Mouse (Mus musculus): Measurements from ENCODE around the gene Pi4ka.
A peak's percentile ranks its signal among the peaks of the same experiment; 100 is the strongest.
"Not testable (repeated sequence)": the region's sequence is repeated elsewhere in the genome, so short reads cannot be mapped to it uniquely, and the experiment has no call there.

Pi4ka gene

DNA sequence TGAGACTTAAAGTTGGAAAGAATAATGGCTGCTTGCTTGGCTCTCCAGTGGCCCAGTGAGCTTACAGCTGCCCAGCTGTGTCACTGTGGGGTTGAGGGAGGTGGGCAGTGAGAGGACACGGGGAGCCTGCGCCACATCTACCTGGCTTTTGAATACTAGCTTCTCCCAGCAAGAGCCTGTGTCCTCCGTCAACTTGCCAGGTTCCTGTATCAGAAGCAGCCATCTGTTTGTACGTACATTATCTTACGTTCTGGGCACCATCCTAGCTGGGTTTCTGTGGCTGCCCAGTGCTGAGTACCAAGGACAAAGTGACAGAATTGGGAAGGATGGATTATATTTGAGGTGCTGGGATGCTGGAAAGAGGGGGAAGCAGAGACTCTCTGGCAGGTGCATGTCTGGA is 136.2 kb downstream of the Pi4ka start:
- no peak for DNase-seq

DNA sequence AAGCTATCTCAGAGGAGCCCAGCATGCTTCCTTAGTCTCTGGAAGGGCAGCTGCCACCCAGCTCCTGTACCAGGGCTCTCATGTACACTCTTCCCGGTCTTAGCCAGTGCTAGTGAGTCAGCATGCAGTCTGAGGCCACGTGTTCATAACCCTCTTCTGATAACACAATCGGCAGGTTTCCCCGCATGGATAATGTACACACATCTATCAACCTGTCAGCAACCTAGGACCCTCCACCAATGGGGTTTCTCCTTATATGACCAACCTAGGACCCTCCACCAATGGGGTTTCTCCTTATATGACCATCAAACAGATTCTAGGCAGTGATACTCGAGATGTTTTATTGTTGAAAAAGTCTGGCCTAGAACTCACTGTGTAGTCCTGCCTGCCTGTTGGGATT is 138.2 kb downstream of the Pi4ka start:
- DNase-seq, result no peak

DNA sequence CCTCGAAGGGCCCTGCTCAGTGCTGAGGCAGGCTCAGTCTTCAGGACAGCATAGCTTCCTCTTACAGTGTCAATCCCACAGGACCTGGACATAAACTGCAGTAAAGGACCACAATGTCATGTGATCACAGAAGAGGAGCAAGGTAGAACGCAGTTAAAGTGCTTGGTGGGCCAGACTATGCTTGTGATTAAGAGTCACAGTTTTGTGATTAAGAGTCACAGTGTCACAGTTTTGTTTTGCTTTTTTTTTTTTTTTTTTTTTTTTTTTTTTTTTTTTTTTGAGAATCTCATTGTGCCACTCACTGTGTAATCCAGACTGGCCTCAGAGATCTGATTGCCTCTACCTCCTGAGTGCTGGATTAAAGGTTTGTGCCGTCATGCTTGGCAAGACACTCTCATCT is 140.0 kb downstream of the Pi4ka start:
- DNase-seq, result no peak

DNA sequence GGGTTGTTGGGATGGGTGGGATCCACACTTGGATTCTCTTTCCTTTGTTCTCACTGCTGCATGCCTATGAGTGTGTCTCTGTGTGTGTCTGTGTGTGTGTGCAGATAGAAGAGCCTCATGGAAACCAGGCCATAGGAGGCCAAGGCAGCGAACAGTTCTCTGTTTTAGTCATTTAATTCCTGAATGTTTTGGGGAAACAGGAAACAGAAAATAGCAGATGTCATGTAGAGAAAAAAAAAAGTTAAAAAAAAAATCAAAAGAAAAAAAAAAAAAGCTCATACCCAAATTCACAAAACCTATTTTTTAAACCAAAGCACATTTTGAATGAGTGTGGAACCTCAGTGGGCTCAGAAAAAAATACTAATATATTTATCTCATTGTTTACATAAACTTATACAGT is 144.8 kb downstream of the Pi4ka start:
- DNase-seq, result no peak

DNA sequence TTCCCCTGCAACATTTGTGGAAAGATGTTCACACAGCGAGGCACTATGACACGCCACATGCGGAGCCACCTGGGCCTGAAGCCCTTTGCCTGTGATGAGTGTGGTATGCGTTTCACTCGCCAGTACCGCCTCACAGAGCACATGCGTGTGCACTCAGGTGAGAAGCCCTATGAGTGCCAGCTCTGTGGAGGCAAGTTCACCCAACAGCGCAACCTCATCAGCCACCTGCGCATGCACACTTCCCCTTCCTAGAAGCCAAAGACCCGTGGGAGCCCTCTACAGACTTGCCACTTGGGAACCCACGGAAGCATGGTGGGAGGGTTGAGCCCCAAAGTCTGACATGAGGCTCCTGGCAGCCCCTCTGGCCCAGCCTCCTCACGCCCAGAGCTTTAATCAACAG is 147.2 kb downstream of the Pi4ka start:
- no peak for DNase-seq

DNA sequence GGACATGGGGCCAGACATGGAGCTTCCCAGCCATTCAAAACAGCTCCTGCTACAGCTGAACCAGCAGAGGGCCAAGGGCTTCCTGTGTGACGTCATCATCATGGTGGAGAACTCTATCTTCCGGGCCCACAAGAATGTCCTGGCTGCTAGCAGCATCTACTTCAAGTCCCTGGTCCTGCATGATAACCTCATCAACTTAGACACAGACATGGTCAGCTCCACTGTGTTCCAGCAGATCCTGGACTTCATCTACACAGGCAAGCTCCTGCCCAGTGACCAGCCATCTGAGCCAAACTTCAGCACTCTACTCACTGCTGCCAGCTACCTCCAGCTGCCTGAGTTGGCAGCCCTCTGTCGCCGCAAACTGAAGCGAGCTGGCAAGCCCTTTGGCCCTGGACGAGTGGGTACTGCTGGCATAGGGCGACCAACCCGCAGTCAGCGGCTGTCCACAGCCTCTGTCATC is 148.7 kb downstream of the Pi4ka start:
- DNase-seq, result no peak

DNA sequence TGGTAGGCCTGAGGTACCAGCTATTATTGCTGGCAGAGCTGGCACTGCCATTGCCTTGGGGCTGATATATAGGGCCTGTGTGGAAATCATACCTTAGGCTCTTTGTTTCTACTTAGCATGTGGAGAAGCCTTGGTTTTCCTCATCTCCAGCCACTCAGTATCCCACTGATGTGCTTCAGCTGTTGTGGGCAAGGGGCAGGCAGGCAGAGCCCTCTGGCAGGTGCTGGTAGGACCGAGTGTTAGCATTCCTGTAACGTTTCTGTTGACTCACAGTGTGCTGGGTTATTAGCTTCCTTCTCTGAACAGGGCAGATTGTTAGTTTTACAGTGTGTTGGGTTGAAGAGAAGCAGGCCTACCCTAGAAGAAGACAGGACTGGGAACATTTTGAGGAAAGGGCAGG is 150.8 kb downstream of the Pi4ka start:
- DNase-seq, result no peak

DNA sequence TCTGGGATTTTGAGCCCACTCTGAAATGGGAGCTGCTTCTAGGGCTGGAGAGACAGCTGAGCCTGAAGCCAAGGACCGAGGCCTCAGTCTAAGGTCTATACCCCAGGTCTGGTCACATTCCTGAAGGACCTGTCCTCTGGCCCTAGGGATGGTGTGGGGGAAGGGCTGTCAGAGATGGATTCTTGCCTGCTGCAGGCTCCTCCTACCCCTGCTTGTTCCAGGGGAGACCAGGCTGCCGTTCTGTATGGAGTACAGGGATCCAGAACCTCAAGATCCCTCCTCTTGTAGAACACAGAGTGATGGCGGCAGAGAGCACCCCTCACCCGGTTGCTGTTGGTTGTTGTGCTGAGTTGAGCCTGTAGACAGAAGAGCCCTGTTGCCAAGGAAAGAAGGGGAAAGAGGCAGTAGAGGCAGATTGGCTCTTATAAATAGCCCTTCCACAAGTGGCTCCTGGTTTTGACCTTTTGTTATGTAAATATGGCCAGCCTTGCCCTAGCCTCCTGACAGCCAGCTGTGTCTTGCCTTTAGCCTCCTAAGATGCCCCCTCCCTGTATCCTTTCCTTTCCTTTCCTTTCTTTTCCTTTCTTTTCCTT is 152.0 kb downstream of the Pi4ka start:
- no peak for DNase-seq

DNA sequence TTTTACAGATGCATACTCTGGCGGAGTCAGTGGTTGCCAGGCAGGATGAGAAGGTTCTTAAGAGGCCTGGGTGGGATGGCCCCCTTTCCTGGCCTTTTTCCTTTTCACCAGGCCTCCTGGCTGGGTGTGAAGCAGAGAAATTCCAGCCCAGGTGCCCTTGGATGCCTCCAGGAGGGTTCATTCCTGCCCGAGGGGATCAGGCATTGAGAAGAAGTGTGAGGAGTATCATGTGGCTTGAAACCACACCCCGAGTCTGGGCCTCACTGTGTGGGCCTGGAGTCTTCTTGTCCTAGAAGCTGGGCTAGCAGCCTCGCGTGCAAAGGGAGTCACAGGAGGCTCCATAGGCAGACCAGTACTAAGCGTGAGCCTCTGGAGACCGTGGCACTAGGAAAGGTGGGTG is 153.3 kb downstream of the Pi4ka start:
- no peak for DNase-seq

DNA sequence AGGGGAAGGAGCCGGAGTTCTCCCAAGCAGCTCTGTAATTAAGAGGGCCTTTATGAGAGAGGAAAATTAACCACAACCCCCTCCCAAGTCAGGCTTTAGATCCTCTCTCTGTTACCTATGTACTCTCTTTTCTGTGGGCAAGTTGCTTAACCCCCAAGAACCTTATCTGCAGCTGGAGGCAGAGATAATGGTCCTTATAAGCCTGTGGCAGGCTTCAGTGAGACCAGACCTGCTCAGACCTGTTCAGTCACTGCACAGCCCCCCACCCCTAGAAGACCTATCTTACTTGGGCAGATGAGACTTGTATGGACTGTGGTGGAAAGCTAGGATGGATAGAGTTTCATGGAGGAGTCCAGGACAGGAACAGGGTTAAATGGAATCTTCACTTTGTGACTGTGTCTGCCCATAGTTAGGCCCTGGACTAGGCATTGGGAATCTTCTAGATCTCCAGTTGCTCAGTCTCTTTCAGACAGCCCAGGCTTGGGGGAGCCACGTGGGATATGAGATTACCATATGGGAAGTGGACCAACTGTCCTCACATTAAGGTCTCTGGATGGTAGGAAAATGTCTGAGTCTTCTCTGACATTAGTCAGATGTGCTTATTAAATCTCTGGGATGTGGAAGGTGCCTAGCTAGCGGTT is 153.9 kb downstream of the Pi4ka start:
- no peak for DNase-seq

DNA sequence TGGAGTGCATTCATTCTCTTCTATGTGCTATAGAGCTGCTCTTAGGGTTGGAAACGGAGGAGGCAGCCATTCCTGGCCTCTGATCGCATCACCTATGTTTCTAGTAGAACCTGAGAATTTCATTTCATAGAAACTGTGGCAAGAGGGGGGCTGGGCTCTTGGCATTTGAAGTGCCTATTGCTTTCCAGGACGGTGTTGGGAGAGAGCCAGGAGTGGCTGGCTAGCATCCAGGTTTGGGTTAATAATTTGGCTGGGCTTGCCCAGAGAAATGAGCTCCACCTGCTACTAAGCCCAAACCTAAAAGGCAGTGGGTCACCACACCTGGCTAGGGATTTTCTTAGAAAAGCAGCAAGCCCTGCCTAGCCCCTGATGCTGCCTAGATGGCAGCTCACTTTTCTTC is 154.6 kb downstream of the Pi4ka start:
- DNase-seq, result no peak

DNA sequence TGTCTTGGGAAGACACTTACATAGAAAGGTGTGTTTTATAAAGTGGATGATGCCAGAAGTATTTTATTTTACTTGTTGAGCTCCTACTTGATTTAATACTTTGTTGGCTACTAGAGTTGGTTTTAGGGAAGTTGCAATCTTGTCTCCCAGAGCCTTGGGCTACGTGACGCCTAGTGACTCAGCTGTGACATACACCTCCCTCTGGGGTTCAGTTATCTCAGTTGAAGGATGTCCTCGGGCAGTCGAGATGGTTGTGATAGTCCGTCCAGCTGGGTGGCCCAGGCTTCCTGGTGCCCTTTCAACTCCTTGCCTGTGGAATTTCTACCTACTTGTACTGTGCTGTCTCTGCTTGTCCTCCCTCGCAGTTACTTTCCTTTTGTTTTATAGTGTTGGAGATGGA is 157.0 kb downstream of the Pi4ka start:
- no peak for DNase-seq

DNA sequence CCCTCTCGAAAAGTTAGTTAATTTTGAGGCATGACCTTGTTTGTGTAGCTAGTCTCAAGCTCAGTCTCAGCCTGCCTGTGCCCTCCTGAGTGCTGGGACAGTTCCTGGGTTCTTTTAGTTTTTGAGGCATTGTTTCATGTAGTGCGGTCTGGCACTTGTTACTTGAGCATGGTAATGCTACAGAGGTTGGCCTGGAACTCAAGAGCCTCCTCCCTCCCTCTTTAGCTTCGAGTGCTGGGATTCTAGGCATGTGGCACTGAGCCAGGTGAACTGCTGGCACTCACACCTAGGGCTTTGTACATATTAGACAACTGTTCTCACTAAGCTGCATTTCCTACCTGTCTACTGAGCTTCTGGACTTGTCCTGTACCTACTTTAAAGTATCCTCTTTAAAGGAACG is 158.4 kb downstream of the Pi4ka start:
- no peak for DNase-seq

DNA sequence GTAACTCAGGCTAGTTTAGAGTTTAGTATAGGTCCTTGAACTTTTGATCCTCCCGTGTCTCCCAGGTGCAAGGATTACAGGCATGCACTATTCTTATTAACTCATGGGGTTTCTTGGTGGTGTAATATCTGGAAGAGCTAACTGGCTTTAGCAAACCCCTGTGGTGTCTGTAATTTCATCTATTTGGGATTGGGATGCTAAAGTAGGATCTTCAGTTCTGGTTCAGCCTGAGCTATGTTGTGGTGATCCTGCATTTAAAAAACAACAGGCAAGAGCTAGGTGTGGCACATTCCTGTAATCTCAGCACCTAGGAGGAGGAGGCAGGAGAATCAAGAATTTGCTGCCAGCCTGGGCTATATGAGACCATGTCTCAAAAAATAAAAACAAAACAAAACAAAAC is 161.1 kb downstream of the Pi4ka start:
- no peak for DNase-seq

DNA sequence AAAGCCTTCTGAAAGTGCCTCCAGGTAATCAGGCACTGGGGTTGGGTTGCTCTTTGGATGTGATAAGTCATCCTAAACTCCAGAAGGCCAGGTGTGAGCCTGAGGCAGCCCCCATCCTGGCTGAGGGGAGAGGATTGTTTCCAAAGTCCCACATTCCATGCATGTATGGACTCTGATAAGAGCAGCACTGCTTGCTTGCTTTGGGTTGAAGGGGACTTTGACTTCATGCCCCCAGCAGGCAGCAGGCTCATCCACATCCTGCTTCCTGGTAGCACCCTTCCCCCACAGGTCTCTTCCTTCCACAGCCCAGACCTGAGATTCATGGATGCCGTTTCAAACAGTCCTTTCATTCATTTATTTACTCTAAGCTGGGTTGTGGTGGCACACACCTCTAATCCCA is 162.4 kb downstream of the Pi4ka start:
- DNase-seq, result no peak

DNA sequence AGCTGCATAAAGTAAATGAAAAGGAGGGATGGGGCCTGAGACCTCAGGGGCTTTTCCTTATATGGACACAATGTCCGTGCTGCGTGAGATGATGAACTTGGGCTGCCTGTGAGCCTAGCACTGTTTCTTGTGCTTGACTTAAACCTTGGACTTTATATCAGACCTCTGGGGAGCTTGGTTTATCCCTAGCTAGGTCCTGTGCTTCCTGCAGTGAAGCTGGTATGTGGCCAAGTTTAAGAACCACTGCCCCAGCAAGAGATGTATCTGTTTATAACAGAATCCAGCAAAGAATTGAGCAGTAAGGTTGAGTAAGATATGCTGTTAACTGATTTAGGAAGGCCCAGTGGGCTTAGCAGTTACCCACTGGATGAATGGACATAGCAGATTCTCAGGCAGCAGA is 166.7 kb downstream of the Pi4ka start:
- no peak for DNase-seq

DNA sequence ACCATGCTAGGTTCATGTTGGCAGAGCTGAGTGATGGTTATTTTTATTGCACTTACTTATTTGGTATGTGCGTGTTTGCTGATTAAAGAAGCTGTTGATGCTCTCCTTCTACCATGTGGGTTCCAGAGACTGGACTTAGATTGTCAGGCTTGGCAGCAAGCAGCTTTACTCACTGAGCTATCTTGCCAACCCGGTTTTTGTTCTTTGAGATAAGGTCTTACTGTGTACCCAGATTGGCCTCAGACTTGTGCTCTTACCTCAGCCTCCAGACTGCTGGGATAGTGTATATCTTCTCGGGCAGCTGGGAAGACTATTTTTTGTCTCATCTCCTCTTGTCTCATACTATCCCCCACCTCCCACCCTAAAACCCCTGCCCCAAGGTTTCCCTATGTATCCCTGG is 168.5 kb downstream of the Pi4ka start:
- DNase-seq, result no peak

DNA sequence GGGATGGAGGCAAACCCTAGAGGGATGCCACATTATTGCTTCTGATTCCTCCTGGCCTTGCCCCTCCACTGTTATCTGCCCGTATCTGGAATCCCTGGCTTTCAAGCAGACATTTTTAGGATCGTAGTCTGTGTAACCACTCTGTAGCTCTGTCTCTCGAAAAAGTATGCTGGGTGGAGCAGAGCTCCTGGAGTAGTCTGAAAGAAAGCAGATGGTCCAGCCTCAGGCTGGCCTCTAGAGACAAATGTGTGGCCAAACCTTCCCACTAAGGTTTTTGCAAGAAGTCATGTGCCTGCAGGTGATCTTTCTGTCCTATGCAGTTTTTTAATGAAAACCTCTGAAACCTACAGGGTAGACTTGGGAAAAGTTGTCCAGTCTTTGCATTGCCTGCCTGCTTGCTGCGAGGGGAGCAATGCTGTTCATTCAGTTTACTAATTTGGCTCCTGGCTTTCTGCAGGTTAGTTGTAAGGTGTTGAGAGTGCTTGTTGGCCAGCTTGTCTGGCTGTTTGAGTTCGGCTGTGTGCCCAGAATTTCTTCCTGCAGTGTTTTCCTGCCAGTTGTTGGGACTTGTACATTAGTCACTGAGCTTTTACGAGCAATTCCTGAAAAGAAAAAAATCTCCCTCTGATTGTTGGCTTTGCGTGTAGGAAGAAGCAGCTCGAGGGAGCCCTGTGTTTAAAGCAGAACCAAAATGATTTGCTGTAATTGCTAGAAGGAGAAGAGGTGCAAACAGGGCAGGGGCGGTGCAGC is 171.0 kb downstream of the Pi4ka start:
- no peak for DNase-seq

DNA sequence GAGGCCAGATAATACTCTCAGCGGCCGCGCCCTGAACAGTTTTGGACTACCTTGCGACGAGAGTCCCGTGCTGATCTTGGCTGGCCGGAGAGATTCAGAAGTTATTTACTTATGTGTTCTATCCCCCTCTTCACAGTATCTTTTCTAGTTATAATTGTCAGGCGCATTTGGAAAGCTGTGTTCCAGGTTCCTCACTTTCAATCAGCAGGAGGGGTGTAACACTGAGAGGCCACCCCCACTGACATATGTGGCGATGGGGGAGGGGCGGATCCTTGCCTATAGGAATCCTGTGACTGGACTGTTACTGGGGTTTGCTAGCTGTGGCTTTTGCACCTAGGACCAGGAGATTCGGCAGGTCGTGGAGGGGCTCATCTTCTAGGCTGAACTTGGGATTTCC is 171.6 kb downstream of the Pi4ka start:
- DNase-seq, result peak; percentile 58

DNA sequence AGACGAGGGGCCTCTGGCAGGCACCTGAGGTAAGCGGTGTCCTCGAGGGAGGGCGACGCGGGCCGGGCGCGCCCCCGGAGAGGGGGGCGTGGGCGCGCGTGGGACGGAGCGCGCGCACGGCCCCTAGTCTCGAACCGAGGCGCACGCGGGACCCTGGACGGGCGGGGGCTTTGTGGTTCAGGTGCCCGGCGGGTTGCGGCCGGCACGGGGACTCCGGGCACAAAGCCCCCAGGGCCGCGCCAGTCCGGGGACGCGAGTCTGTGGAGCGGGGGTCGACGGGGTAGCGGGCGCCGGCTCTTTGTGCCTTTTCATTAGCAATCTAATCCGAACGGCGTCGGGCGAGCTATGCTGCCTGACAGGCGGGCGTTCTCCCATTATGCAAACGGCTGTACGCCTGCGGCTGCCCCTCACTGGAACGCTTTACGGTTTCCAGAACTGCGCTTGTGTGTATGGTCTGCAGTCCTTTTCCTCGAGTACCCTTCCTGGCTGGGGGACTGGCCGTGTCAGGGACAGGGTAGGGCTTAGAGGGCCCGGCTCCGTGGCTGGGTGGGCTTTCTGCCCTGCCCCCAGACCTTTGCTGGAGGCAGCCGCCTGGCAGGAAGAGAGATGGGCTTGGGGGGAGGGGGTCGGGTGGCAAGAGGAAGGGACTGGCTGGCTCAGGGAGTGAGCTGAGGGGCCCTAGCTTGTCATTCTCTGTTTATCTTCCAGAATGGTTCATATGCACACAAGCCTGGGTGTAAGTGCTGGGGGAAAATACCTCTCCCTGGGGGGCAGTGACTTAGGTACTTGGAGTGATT is 172.2 kb downstream of the Pi4ka start:
- DNase-seq, result peak; percentile 80

DNA sequence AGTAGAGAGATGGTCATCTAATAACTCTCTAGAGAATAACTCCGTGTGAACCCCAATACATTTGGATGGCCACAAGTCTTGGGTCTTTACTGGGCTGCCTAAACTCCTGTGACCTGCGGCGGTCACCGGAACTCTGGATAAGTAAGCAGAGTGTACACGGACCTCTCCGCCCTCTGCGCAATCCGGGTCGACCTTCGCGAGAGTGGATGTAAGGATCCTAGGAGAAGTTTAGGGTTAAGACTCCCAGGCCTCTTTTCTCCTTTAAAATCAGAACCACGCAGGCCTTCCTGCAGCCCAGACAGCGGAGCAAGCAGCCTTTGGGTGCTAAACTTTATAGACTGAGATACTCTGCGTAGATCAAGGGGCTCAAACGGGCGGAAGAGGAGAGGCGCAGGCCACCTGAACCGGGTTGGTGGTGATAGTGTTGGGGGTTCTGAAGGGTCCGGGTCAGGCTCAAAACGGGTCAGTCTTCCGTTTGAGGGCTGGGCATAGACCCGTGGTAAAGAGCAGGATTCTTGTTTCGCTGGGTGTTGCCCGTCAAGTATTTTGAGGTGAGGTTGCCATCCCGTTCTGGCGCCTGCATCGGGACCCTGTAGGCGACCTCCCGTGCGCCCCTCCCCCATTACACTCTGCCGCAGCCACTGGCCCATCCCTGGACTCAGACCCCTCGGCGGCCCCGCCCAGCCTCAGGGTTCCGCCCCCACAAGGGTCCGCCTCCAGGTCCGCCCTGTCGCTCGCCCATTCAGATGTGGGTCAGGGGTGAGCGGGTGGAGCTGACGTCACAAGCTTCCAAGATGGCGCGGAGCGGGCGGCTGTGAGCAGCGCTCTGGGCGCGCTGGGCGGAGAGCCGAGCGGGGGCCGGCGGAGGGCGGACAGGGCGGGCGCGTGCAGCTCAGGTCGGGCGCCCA is 173.1 kb downstream of the Pi4ka start, which contains the start of gene Hic2:
Hic2 (plus strand) TSS at position 779 of the 908 bp plus-strand sequence.
- DNase-seq, result peak; percentile 98

DNA sequence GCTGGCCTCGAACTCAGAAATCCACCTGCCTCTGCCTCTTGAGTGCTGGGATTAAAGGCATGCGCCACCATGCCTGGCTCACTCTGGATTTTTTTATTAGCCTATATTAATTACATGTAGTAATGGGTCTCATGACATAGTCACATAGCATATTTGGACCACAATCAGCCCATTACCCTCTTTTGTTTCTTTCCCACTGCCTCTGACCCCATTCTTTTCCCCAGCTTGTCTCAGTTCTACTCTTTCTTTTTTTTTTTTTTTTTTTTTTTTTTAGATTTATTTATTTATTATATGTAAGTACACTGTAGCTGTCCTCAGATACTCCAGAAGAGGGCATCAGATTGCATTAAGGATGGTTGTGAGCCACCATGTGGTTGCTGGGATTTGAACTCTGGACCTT is 174.6 kb downstream of the Pi4ka start:
- DNase-seq, result not testable (repeated sequence)
